Mouse (Mus musculus) intestine, postnatal 0 days (tissue): Measurements from ENCODE around the gene Gkn3. TPM values are rescaled to one million over a fixed set of nuclear protein-coding genes. Genes with fewer than 3 reads are reported as not detected.

Experiments
- ATAC-seq: fragments of 200-750 bp; cut with Nextera tagmentation; 2 replicates; pipeline ENCODE4 v1.8.0; 2017; ENCODE audit warnings: mild to moderate bottlenecking, moderate TSS enrichment, moderate library complexity
- H3K27ac ChIP-seq: fragments of 300-500 bp; sonication (generic); 2 replicates; pipeline ENCODE4 v1.5.1; 2014; ENCODE audit warnings: mild to moderate bottlenecking, low read depth, low read length, moderate library complexity
- H3K27me3 ChIP-seq: fragments of 300-500 bp; sonication (generic); replicated peaks from 2 replicates; pipeline ENCODE4 v1.6.1; 2014; ENCODE audit warnings: low read length, mixed read lengths; ENCODE audit not compliant: control insufficient read depth, insufficient read depth
- H3K36me3 ChIP-seq: fragments of 300-500 bp; sonication (generic); 2 replicates; pipeline ENCODE4 v1.6.1; 2014; ENCODE audit warnings: mild to moderate bottlenecking, moderate library complexity; ENCODE audit not compliant: control insufficient read depth, insufficient read depth
- H3K4me1 ChIP-seq: fragments of 300-500 bp; sonication (generic); replicated peaks from 2 replicates; pipeline ENCODE4 v1.6.1; 2014; ENCODE audit warnings: antibody characterized with exemption, low read length, mixed read lengths; ENCODE audit not compliant: control insufficient read depth, insufficient read depth
- H3K4me2 ChIP-seq: fragments of 300-500 bp; sonication (generic); replicated peaks from 2 replicates; pipeline ENCODE4 v1.6.1; 2014; ENCODE audit warnings: low read depth, mild to moderate bottlenecking, moderate library complexity
- H3K4me3 ChIP-seq: fragments of 300-500 bp; sonication (generic); 2 replicates; pipeline ENCODE4 v1.5.1; 2014; ENCODE audit warnings: low read depth, low read length
- H3K9ac ChIP-seq: fragments of 300-500 bp; sonication (generic); 2 replicates; pipeline ENCODE4 v1.6.1; 2014; ENCODE audit warnings: mild to moderate bottlenecking, low read depth, low read length
- H3K9me3 ChIP-seq: fragments of 300-500 bp; sonication (generic); 2 replicates; pipeline ENCODE4 v1.6.1; 2016; ENCODE audit warnings: mixed run types; ENCODE audit not compliant: control insufficient read depth
- CTCF ChIP-seq: sonication (generic); IDR thresholded peaks from 2 replicates; pipeline ENCODE4 v1.5.1; 2016; ENCODE audit warnings: low read depth, mild to moderate bottlenecking, control low read depth, antibody characterized with exemption, moderate library complexity
- WGBS: fragments of 180-500 bp; shearing (Covaris S2); extraction: QIAGEN DNeasy Blood & Tissue Kit; methylation state at CpG from one replicate; pipeline ENCODE4 v1.1.7; 2014; 5-methylcytosine and 5-hydroxymethylcytosine counted together
- polyA plus RNA-seq: library from polyadenylated mRNA; unstranded; fragments of >200 nt; fragmentation: Nextera tagmentation; extraction: Ambion mirVana; gene quantifications from 2 replicates; pipeline ENCODE4 v1.2.1, GENCODE M21; 2015

Gene Gkn3
- polyA plus RNA-seq, 1 experiment from 2014 or later, result 36.9 TPM

- H3K27ac ChIP-seq, result peak within 1 kb of the TSS; percentile 81
- TF ChIP-seq CTCF, result peak; percentile 56
- WGBS, result 1% methylated on average over 54 of the region's 54 CpGs
- peak; percentile 43; the same call in 1 of the 2 replicates for ATAC-seq
- no peaks in the 10 kb centered on the region for H3K36me3 ChIP-seq
- peak within 1 kb of the TSS; percentile 67 for H3K4me3 ChIP-seq
- H3K27me3 ChIP-seq, result peaks cover 18% of the 10 kb centered on the region
- H3K9ac ChIP-seq, result peak within 1 kb of the TSS; percentile 62
- peak within 1 kb of the TSS; percentile 79 for H3K4me2 ChIP-seq
- no peaks in the 10 kb centered on the region for H3K4me1 ChIP-seq
- H3K9me3 ChIP-seq, result no peaks in the 10 kb centered on the region
Measured at GRCm38 (mm10) chr6:87335091-87335934, 53.4 kb downstream of the Gkn3 start, which contains the start of gene Antxr1. TSS of gene Antxr1 (minus strand) at chr6:87335821.

GRCm38 (mm10) chr6:87334361-87335090 lies 54.2 kb downstream of the Gkn3 start:
- 33% methylated on average over 11 of the region's 11 CpGs for WGBS

More at GRCm38 (mm10) chr6:87334361-87335090, 54.2 kb downstream of the Gkn3 start:
- Histone ChIP-seq H3K4me3 (peak overlapping the region; percentile 67), H3K27ac (peak overlapping the region; percentile 81), H3K9ac (peak overlapping the region; percentile 62), H3K27me3 (peaks cover 18% of the 10 kb centered on the region), H3K4me2 (peak overlapping the region; percentile 79), H3K4me1 (no peaks in the 10 kb centered on the region), H3K9me3 (no peaks in the 10 kb centered on the region), H3K36me3 (no peaks in the 10 kb centered on the region)
- ATAC-seq, result no peak
- peak; percentile 37 for TF ChIP-seq CTCF

Other genes with a start within 250 kb of the Gkn3 start
- 4.9 TPM in 2 replicates for gene Antxr1, start 53.1 kb downstream of the Gkn3 start, polyA plus RNA-seq
- gene Gkn1, start 38.0 kb downstream of the Gkn3 start, polyA plus RNA-seq, result 4.7 and 30.0 TPM in 2 replicates
- 7.5 and 59.7 TPM in 2 replicates for gene Gkn2, start 15.6 kb downstream of the Gkn3 start, polyA plus RNA-seq
- not detected in 2 replicates for gene Bmp10, start 40.1 kb upstream of the Gkn3 start, polyA plus RNA-seq
- gene Arhgap25, start 144.3 kb upstream of the Gkn3 start, polyA plus RNA-seq, result 1.5 and 2.1 TPM in 2 replicates
- gene Prokr1, start 201.8 kb upstream of the Gkn3 start, polyA plus RNA-seq, result 0.63 and 1.0 TPM in 2 replicates